Mouse (Mus musculus) hindbrain, postnatal 0 days (tissue): Measurements from ENCODE around the gene Sftpa1. TPM values are rescaled to one million over a fixed set of nuclear protein-coding genes. Genes with fewer than 3 reads are reported as not detected.

Experiments used
- ATAC-seq: fragments of 200-750 bp; cut with Nextera tagmentation; 2 replicates; pipeline ENCODE4 v1.8.0; 2017; ENCODE audit warnings: mild to moderate bottlenecking, moderate TSS enrichment, moderate library complexity
- DNase-seq: peaks from one replicate; pipeline ENCODE4 v3.0.0-alpha.2; 2015; ENCODE audit warnings: low spot score
- H3K27ac ChIP-seq: fragments of 300-500 bp; sonication (generic); 2 replicates; pipeline ENCODE4 v1.5.1; 2014; ENCODE audit warnings: mild to moderate bottlenecking
- H3K27me3 ChIP-seq: fragments of 300-500 bp; sonication (generic); 2 replicates; pipeline ENCODE4 v1.6.1; 2014; ENCODE audit warnings: low read length, mixed read lengths; ENCODE audit not compliant: insufficient read depth
- H3K36me3 ChIP-seq: fragments of 300-500 bp; sonication (generic); 2 replicates; pipeline ENCODE4 v1.6.1; 2014; ENCODE audit warnings: low read length, mixed read lengths; ENCODE audit not compliant: insufficient read depth
- H3K4me1 ChIP-seq: fragments of 300-500 bp; sonication (generic); 2 replicates; pipeline ENCODE4 v1.6.1; 2014; ENCODE audit warnings: antibody characterized with exemption, low read length, mixed read lengths; ENCODE audit not compliant: insufficient read depth
- H3K4me2 ChIP-seq: fragments of 300-500 bp; sonication (generic); 2 replicates; pipeline ENCODE4 v1.6.1; 2014; ENCODE audit warnings: low read depth, mild to moderate bottlenecking, low read length, moderate library complexity, mixed read lengths
- H3K4me3 ChIP-seq: fragments of 300-500 bp; sonication (generic); 2 replicates; pipeline ENCODE4 v1.5.1; 2014; ENCODE audit warnings: low read length
- H3K9ac ChIP-seq: fragments of 300-500 bp; sonication (generic); replicated peaks from 2 replicates; pipeline ENCODE4 v1.6.1; 2014; ENCODE audit warnings: mild to moderate bottlenecking, low read length, moderate library complexity, mixed read lengths
- H3K9me3 ChIP-seq: fragments of 300-500 bp; sonication (generic); 2 replicates; pipeline ENCODE4 v1.6.1; 2016; ENCODE audit warnings: low read length, mixed read lengths
- CTCF ChIP-seq: IDR thresholded peaks from 2 replicates; pipeline ENCODE4 v1.5.1; 2016; ENCODE audit warnings: antibody characterized with exemption, control low read depth, low read depth
- WGBS: fragments of 180-500 bp; shearing (Covaris S2); extraction: QIAGEN DNeasy Blood & Tissue Kit; methylation state at CpG from one replicate; pipeline ENCODE4 v1.1.7; 2014; 5-methylcytosine and 5-hydroxymethylcytosine counted together
- polyA plus RNA-seq: library from polyadenylated mRNA; unstranded; fragments of >200 nt; fragmentation: Nextera tagmentation; extraction: Ambion mirVana; gene quantifications from 2 replicates; pipeline ENCODE4 v1.2.1, GENCODE M21; 2015
- total RNA-seq: library from RNA; depleted of rRNA; stranded (reverse); fragments of >200 nt; gene quantifications from 2 replicates; pipeline ENCODE4 v1.2.3, GENCODE M21; 2014; rRNA removed

Gene Sftpa1
- not detected in 2 replicates for total RNA-seq
- polyA plus RNA-seq = not detected in 2 replicates

DNA sequence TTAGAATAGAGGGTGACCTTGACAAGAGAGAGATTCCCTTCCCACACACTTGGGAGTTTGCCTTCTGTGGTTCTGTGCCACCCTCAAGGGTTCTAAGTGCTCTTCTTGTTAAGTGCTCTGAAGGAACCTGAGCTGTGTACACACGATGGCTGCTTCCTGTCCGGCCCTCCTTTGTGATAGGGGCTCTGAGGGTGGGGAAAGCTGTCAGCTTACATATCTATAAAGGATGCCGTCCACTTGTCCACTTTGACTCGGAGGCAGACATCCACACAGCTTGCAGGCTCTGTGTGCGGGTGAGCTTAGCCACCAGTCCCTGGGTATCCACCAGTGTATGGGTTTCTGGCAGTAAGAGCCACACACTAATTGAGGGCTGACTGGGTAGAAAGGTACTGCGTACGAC lies at the start of gene Sftpa1:
Gene Sftpa1 (plus strand): TSS at position 243 of the 400 bp plus-strand sequence.
- no peak within 1 kb of the TSS for H3K9ac ChIP-seq
- 90% methylated on average over 7 of the region's 7 CpGs for WGBS
- H3K4me1 ChIP-seq = no peaks in the 10 kb centered on the region
- DNase-seq (no peak), ATAC-seq (no peak)
- no peak within 1 kb of the TSS for H3K4me2 ChIP-seq
- no peak within 1 kb of the TSS for H3K27ac ChIP-seq
- H3K9me3 ChIP-seq = no peaks in the 10 kb centered on the region
- no peak for TF ChIP-seq CTCF
- no peaks in the 10 kb centered on the region for H3K27me3 ChIP-seq
- no peak within 1 kb of the TSS for H3K4me3 ChIP-seq
- no peaks in the 10 kb centered on the region for H3K36me3 ChIP-seq

DNA sequence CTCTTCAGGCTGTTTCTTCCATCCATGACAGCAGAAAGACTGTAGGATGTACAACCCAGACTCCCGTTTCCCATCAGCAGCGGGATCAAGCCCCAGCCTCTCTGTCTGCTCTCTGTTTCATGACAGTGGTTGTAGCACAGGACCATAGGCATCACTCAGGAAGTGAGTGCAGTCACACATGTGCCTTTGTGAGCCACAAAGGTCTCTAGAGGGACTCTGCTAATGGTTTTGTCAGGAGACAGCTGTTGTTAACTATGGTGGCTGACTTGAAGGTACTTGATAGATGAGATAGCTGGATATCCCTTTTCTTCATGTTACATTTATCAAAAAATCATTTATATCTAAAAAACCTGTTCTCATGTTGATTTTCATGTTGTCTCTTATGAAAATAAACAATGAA lies 49.2 kb upstream of the Sftpa1 start:
- no peak for ATAC-seq

GRCm38 (mm10) chr14:41087509-41087908 lies 44.1 kb upstream of the Sftpa1 start:
- peak; percentile 33 for TF ChIP-seq CTCF
- no peak overlapping the region for H3K4me2 ChIP-seq
- 88% methylated on average over 1 of the region's 1 CpGs for WGBS
- H3K27me3 ChIP-seq = no peaks in the 10 kb centered on the region
- H3K27ac ChIP-seq = no peak overlapping the region
- H3K9me3 ChIP-seq = no peaks in the 10 kb centered on the region
- H3K4me3 ChIP-seq = no peak overlapping the region
- no peak overlapping the region for H3K9ac ChIP-seq
- no peaks in the 10 kb centered on the region for H3K36me3 ChIP-seq
- no peak for ATAC-seq
- no peaks in the 10 kb centered on the region for H3K4me1 ChIP-seq
- no peak for DNase-seq

More for the DNA sequence above, 49.2 kb upstream of the Sftpa1 start:
- Histone ChIP-seq H3K4me2 (no peak overlapping the region), H3K9me3 (no peaks in the 10 kb centered on the region), H3K4me3 (no peak overlapping the region), H3K4me1 (no peaks in the 10 kb centered on the region), H3K36me3 (no peaks in the 10 kb centered on the region), H3K27ac (no peak overlapping the region), H3K27me3 (no peaks in the 10 kb centered on the region), H3K9ac (no peak overlapping the region)
- 85% methylated on average over 2 of the region's 2 CpGs for WGBS
- TF ChIP-seq CTCF = no peak
- no peak for DNase-seq

- Histone ChIP-seq H3K27me3 (no peaks in the 10 kb centered on the region), H3K4me3 (no peak overlapping the region), H3K4me1 (no peaks in the 10 kb centered on the region), H3K9me3 (no peaks in the 10 kb centered on the region), H3K27ac (no peak overlapping the region), H3K4me2 (no peak overlapping the region), H3K36me3 (no peaks in the 10 kb centered on the region), H3K9ac (no peak overlapping the region)
- DNase-seq (peak; percentile 4), ATAC-seq (no peak)
- peak; percentile 53 for TF ChIP-seq CTCF
- 55% methylated on average over 8 of the region's 8 CpGs for WGBS
Measured at GRCm38 (mm10) chr14:41090777-41091176, 40.8 kb upstream of the Sftpa1 start.

GRCm38 (mm10) chr14:41094114-41094513 lies 37.5 kb upstream of the Sftpa1 start:
- no peaks in the 10 kb centered on the region for H3K4me1 ChIP-seq
- 65% methylated on average over 1 of the region's 1 CpGs for WGBS
- peak; percentile 15 for DNase-seq
- no peak overlapping the region for H3K4me3 ChIP-seq
- H3K27ac ChIP-seq = no peak overlapping the region
- peak; percentile 77 for TF ChIP-seq CTCF
- H3K4me2 ChIP-seq = no peak overlapping the region
- H3K36me3 ChIP-seq = no peaks in the 10 kb centered on the region
- H3K9ac ChIP-seq = no peak overlapping the region
- no peaks in the 10 kb centered on the region for H3K9me3 ChIP-seq
- no peak for ATAC-seq
- no peaks in the 10 kb centered on the region for H3K27me3 ChIP-seq

DNA sequence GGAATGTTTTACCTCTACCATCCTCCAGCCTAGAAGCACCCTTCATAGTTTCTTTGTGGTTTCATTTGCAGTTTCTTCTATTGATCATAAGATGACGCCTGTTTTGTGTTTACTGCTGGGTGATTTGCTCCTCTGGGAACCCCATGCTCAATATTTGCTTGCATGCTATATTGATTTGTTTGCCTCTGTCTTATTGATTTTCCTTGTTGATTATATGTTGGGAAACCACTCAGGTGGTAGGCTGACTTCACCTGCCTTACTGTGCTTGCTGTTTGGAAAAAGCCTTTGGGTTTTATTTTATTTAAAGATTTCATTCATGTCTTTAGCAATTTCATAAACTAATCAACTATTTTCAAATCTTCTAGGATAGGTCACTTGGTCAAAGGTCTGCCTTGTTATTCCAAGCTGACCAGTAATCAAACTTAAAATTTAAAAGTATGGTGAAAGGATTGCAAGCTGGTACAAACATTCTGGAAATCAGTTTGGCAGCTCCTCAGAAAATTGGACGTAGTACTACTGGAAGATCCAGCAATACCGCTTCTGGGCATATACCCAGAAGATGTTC lies 35.2 kb upstream of the Sftpa1 start:
- no peaks in the 10 kb centered on the region for H3K4me1 ChIP-seq
- H3K36me3 ChIP-seq = no peaks in the 10 kb centered on the region
- WGBS = 90% methylated on average over 3 of the region's 3 CpGs
- H3K4me3 ChIP-seq = no peak overlapping the region
- no peaks in the 10 kb centered on the region for H3K9me3 ChIP-seq
- H3K27me3 ChIP-seq = no peaks in the 10 kb centered on the region
- TF ChIP-seq CTCF = no peak
- ATAC-seq (no peak), DNase-seq (no peak)
- H3K9ac ChIP-seq = no peak overlapping the region
- H3K4me2 ChIP-seq = no peak overlapping the region
- no peak overlapping the region for H3K27ac ChIP-seq

DNA sequence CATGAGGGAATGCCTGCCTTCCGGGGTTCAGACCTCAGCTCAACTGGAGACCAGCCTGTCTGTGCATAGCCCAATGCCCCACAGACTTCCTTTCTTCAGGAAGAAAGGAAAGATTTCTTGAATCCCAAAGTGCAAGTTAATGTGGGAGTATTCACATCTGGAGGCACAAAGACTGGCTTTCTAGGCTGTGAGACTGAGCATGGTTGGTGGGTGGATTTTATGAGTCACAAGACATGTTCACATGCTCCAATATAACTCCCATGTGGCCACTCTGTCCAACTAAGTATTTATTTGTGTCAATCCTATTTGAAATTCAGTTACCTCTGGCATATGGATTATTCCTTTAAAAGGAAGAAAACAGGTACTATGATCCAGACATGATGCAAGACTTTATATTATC lies 32.9 kb upstream of the Sftpa1 start:
- no peaks in the 10 kb centered on the region for H3K9me3 ChIP-seq
- H3K4me2 ChIP-seq = no peak overlapping the region
- no peaks in the 10 kb centered on the region for H3K36me3 ChIP-seq
- no peak overlapping the region for H3K27ac ChIP-seq
- H3K4me1 ChIP-seq = no peaks in the 10 kb centered on the region
- no peaks in the 10 kb centered on the region for H3K27me3 ChIP-seq
- 72% methylated on average over 1 of the region's 1 CpGs for WGBS
- no peak overlapping the region for H3K9ac ChIP-seq
- H3K4me3 ChIP-seq = no peak overlapping the region
- no peak for ATAC-seq
- no peak for DNase-seq
- no peak for TF ChIP-seq CTCF
